Mouse (Mus musculus) left cerebral cortex, adult 2 months (tissue): ENCODE measurements around the gene Atp6v1g1. TPM values are rescaled to one million over a fixed set of nuclear protein-coding genes. Genes with fewer than 3 reads are reported as not detected.

Experiments used
- DNase-seq, 2 experiments: peaks; one replicate each; pipeline ENCODE4 v3.0.0; 2021 to 2022; ENCODE audit warnings: low spot score in 2 of 2, mixed read lengths in 1 of 2; ENCODE audit errors: extremely low spot score in 1 of 2
- H3K27ac ChIP-seq: fragments of 200-600 bp; 2 replicates; pipeline ENCODE4 v1.8.1; 2022
- H3K4me3 ChIP-seq: fragments of 200-600 bp; 2 replicates; pipeline ENCODE4 v1.8.1; 2022
- CTCF ChIP-seq: fragments of 200-600 bp; IDR thresholded peaks from 2 replicates; pipeline ENCODE4 v1.8.1; 2022; ENCODE audit warnings: antibody characterized with exemption, mild to moderate bottlenecking, moderate library complexity
- intact Hi-C: fragments of 180-260 bp; cut with DNase I; formaldehyde crosslinking; loops from one replicate; pipeline ENCODE4 v1.15.1; 2025
- total RNA-seq, 2 experiments: library from RNA; stranded (reverse); gene quantifications; 2 replicates each; pipeline ENCODE4 v1.2.3; 2021

The Atp6v1g1 gene
- total RNA-seq, 2 experiments from 2014 or later, result 142 to 143 TPM

- H3K27ac ChIP-seq, result no peak overlapping the region
- intact Hi-C loops, result loop anchor here (5.0 kb wide), 2 partner anchors 122 to 143 kb away; no protein-coding TSS in a partner anchor
- no peak for DNase-seq
- no peak overlapping the region for H3K4me3 ChIP-seq
- no peak for TF ChIP-seq CTCF
Observed at GRCm38 (mm10) chr4:63560079-63560478, 15.5 kb downstream of the Atp6v1g1 start.

GRCm38 (mm10) chr4:63561861-63562675, 17.5 kb downstream of the Atp6v1g1 start:
- no peak overlapping the region for H3K27ac ChIP-seq
- intact Hi-C loops, result loop anchor here (5.0 kb wide), 2 partner anchors 120 to 145 kb away; no protein-coding TSS in a partner anchor
- TF ChIP-seq CTCF, result no peak
- no peak overlapping the region for H3K4me3 ChIP-seq
- no peak for DNase-seq

- no peak overlapping the region for H3K4me3 ChIP-seq
- no peak for DNase-seq
- intact Hi-C loops, result loop anchor here (5.0 kb wide), 2 partner anchors 120 to 145 kb away; no protein-coding TSS in a partner anchor
- no peak for TF ChIP-seq CTCF
- H3K27ac ChIP-seq, result no peak overlapping the region
Observed at GRCm38 (mm10) chr4:63562742-63563141, 18.2 kb downstream of the Atp6v1g1 start.

DNA sequence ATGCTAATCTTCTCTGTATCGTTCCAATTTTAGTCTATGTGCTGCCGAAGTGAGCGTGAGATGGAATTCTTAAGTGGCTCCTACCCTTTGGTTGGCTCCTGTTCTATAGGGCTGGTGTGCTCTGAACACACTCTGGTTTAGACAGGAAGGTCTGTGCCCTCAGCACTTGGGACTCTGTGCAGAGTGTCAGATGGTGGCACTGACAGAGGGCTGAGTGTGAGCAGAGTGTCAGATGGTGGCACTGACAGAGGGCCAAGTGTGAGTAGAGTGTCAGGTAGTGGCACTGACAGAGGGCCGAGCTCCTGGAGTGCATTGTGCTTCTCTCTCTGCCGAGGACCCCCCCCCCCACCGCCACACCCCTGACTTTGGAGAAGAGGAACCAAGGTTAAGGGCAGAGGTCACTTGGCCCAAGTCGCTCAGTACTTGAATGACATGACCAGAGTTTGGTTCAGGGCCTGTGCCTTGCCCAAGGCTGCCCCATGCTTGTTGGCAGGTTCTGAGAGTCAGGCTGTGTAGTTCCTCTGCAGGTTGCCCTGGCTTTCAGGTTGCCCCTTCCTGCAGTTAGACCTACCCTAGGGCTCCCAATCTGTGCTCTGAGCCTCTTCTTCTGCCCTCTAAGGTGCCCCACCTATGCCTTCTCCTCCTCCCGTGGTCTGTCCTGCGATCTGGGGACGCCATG, 23.3 kb downstream of the Atp6v1g1 start:
- Histone ChIP-seq H3K4me3 (no peak overlapping the region), H3K27ac (no peak overlapping the region)
- no peak for DNase-seq
- intact Hi-C loops, result no loop called here
- TF ChIP-seq CTCF, result no peak

DNA sequence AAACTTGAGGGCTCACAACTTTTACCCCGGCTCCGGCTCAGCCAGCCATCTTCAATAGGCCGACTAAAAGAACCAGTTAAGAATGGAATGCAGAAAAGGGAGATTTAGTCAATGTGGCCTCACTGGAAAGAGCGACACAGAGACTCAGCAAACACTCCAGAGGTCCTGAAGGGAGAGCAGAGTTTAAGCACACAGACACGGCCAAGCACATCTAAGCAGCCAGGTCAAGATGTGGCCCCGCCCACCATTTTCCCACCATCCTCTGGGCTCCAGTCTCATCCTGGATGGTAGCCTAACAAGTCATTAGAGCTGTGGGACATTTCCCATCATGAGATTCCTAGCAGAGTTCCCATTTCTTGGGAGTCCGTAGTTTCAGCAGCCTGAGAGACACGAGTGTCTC, 24.8 kb downstream of the Atp6v1g1 start:
- no peak overlapping the region for H3K27ac ChIP-seq
- no peak for TF ChIP-seq CTCF
- intact Hi-C loops, result no loop called here
- H3K4me3 ChIP-seq, result no peak overlapping the region
- DNase-seq, result no peak

GRCm38 (mm10) chr4:63570208-63570781, 25.7 kb downstream of the Atp6v1g1 start:
- intact Hi-C loops, result no loop called here

GRCm38 (mm10) chr4:63572621-63573020, 28.0 kb downstream of the Atp6v1g1 start:
- intact Hi-C loops, result no loop called here
- Histone ChIP-seq H3K27ac (no peak overlapping the region), H3K4me3 (no peak overlapping the region)
- no peak for DNase-seq
- TF ChIP-seq CTCF, result no peak

More at GRCm38 (mm10) chr4:63570208-63570781, 25.7 kb downstream of the Atp6v1g1 start:
- Histone ChIP-seq H3K4me3 (no peak overlapping the region), H3K27ac (no peak overlapping the region)
- TF ChIP-seq CTCF, result no peak
- DNase-seq, result no peak

GRCm38 (mm10) chr4:63579649-63580048, 35.1 kb downstream of the Atp6v1g1 start:
- no peak for DNase-seq
- TF ChIP-seq CTCF, result no peak
- Histone ChIP-seq H3K27ac (no peak overlapping the region), H3K4me3 (no peak overlapping the region)
- intact Hi-C loops, result no loop called here

- TF ChIP-seq CTCF, result no peak
- Histone ChIP-seq H3K27ac (no peak overlapping the region), H3K4me3 (no peak overlapping the region)
- no peak for DNase-seq
- intact Hi-C loops, result no loop called here
Observed at GRCm38 (mm10) chr4:63580078-63580477, 35.5 kb downstream of the Atp6v1g1 start.

GRCm38 (mm10) chr4:63582580-63582979, 38.0 kb downstream of the Atp6v1g1 start:
- Histone ChIP-seq H3K27ac (no peak overlapping the region), H3K4me3 (no peak overlapping the region)
- DNase-seq, result no peak
- no peak for TF ChIP-seq CTCF
- intact Hi-C loops, result no loop called here

DNA sequence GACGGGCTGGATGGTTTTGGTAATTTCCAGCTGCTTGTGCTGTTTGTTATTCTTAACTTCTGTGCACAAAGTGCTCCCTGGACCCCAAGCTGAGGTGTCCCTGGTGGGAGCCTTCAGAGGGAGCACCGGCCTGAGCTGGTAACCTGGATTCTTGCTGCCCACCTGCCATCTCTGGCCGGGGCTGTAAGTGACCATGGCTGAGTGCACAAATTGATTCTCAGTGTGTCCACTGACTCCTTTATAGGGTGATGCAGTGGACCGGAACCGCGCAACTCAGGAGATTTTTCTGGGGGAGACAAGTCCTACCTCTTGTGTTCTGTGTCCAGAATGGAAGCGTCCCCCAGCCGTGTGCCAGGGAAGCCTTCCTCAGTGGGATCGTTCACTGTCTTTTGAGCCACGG, 40.6 kb downstream of the Atp6v1g1 start:
- TF ChIP-seq CTCF, result no peak
- no peak for DNase-seq
- intact Hi-C loops, result no loop called here
- no peak overlapping the region for H3K27ac ChIP-seq
- H3K4me3 ChIP-seq, result no peak overlapping the region

DNA sequence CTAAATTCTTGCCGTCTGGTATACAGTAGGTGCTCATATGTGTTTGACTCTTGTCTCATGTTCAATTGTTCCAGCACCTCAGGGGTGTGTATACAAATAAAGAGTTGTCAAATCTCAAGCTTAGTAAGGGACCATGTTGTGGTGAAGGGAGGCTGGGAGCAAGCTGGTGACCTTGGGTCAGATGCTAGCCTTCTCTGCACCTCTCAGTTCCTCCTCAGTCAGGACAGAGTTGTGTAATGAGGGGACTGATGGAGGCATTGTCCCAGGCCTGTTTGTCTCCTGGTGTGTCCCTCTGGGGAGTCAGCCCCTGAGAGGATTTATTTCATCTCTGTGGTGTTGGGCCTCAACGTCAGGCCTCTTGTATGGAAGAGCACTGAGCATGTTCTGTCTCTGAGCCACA, 41.7 kb downstream of the Atp6v1g1 start:
- intact Hi-C loops, result no loop called here

More for the DNA sequence above, 41.7 kb downstream of the Atp6v1g1 start:
- no peak for DNase-seq
- no peak overlapping the region for H3K27ac ChIP-seq
- H3K4me3 ChIP-seq, result no peak overlapping the region
- TF ChIP-seq CTCF, result no peak
